Mouse (Mus musculus) testis, adult 2 months (tissue): Measurements from ENCODE around the gene Chrd. TPM values are rescaled to one million over a fixed set of nuclear protein-coding genes. Genes with fewer than 3 reads are reported as not detected.
A peak's percentile ranks its signal among the peaks of the same experiment; 100 is the strongest.

Experiments
- H3K27ac ChIP-seq: fragments of 200-500 bp; 2 replicates; pipeline ENCODE4 v1.5.1; 2012; ENCODE audit warnings: low read depth, low read length; ENCODE audit not compliant: control insufficient read depth, insufficient read depth
- H3K27me3 ChIP-seq: fragments of 200-500 bp; 2 replicates; pipeline ENCODE4 v1.6.1; 2012; ENCODE audit warnings: mild to moderate bottlenecking, low read length, moderate library complexity; ENCODE audit not compliant: control insufficient read depth, insufficient read depth
- H3K36me3 ChIP-seq: fragments of 200-500 bp; 2 replicates; pipeline ENCODE4 v1.6.1; 2012; ENCODE audit warnings: mild to moderate bottlenecking, low read length; ENCODE audit not compliant: control insufficient read depth, insufficient read depth
- H3K4me1 ChIP-seq: fragments of 200-500 bp; 2 replicates; pipeline ENCODE4 v1.6.1; 2012; ENCODE audit warnings: low read length; ENCODE audit not compliant: control insufficient read depth, insufficient read depth
- H3K4me3 ChIP-seq: fragments of 200-500 bp; 2 replicates; pipeline ENCODE4 v1.5.1; 2012; ENCODE audit warnings: low read depth, mild to moderate bottlenecking, low read length, moderate library complexity, mixed read lengths; ENCODE audit not compliant: control insufficient read depth
- CTCF ChIP-seq: fragments of 200-500 bp; IDR thresholded peaks from 2 replicates; pipeline ENCODE4 v1.5.1; 2012; ENCODE audit warnings: low read depth, mild to moderate bottlenecking, inconsistent platforms, low read length, moderate library complexity; ENCODE audit not compliant: control insufficient read depth, insufficient read depth, insufficient replicate concordance
- POLR2A ChIP-seq: fragments of 200-500 bp; IDR thresholded peaks from 2 replicates; pipeline ENCODE4 v1.6.1; 2012; ENCODE audit warnings: low read depth, mild to moderate bottlenecking, inconsistent platforms, low read length, moderate library complexity; ENCODE audit not compliant: control insufficient read depth
- polyA plus RNA-seq: library from polyadenylated mRNA; depleted of rRNA; stranded (reverse); fragments of >200 nt; gene quantifications from 2 replicates; pipeline ENCODE4 v1.2.3, GENCODE M21; 2012

Gene Chrd
- polyA plus RNA-seq, 1 experiment, result 1.6 TPM

GRCm38 (mm10) chr16:20736168-20736567 lies 3.2 kb downstream of the Chrd start:
- TF ChIP-seq POLR2A, result no peak
- no peak for TF ChIP-seq CTCF
- H3K4me1 ChIP-seq, result peaks cover 5% of the 10 kb centered on the region; the same call in 1 of the 2 replicates
- H3K4me3 ChIP-seq, result no peak overlapping the region
- H3K36me3 ChIP-seq, result no peaks in the 10 kb centered on the region
- H3K27ac ChIP-seq, result no peak overlapping the region
- H3K27me3 ChIP-seq, result no peaks in the 10 kb centered on the region; the same call in 1 of the 2 replicates

GRCm38 (mm10) chr16:20736823-20737222 lies 3.9 kb downstream of the Chrd start:
- H3K27ac ChIP-seq, result no peak overlapping the region
- H3K4me1 ChIP-seq, result peaks cover 5% of the 10 kb centered on the region; the same call in 1 of the 2 replicates
- TF ChIP-seq POLR2A, result no peak
- TF ChIP-seq CTCF, result no peak
- no peaks in the 10 kb centered on the region; the same call in 1 of the 2 replicates for H3K27me3 ChIP-seq
- H3K4me3 ChIP-seq, result no peak overlapping the region
- H3K36me3 ChIP-seq, result no peaks in the 10 kb centered on the region

GRCm38 (mm10) chr16:20739845-20740244 lies 6.9 kb downstream of the Chrd start:
- H3K4me3 ChIP-seq, result no peak overlapping the region
- no peaks in the 10 kb centered on the region for H3K36me3 ChIP-seq
- TF ChIP-seq POLR2A (no peak), CTCF (no peak)
- H3K4me1 ChIP-seq, result no peaks in the 10 kb centered on the region
- no peak overlapping the region for H3K27ac ChIP-seq
- no peaks in the 10 kb centered on the region for H3K27me3 ChIP-seq

- Histone ChIP-seq H3K36me3 (no peaks in the 10 kb centered on the region), H3K4me3 (peak overlapping the region; percentile 29; the same call in 1 of the 2 replicates), H3K4me1 (no peaks in the 10 kb centered on the region), H3K27ac (peak overlapping the region; percentile 49; the same call in 1 of the 2 replicates), H3K27me3 (no peaks in the 10 kb centered on the region)
- TF ChIP-seq POLR2A, result no peak
- no peak for TF ChIP-seq CTCF
Observed at GRCm38 (mm10) chr16:20746641-20747040, 13.7 kb downstream of the Chrd start.

GRCm38 (mm10) chr16:20750518-20750917 lies 17.6 kb downstream of the Chrd start:
- Histone ChIP-seq H3K27ac (no peak overlapping the region), H3K4me1 (no peaks in the 10 kb centered on the region), H3K36me3 (no peaks in the 10 kb centered on the region), H3K27me3 (no peaks in the 10 kb centered on the region), H3K4me3 (no peak overlapping the region)
- TF ChIP-seq POLR2A (no peak), CTCF (no peak)

GRCm38 (mm10) chr16:20756052-20756451 lies 23.1 kb downstream of the Chrd start:
- Histone ChIP-seq H3K4me1 (no peaks in the 10 kb centered on the region), H3K27me3 (no peaks in the 10 kb centered on the region), H3K4me3 (no peak overlapping the region), H3K27ac (no peak overlapping the region), H3K36me3 (no peaks in the 10 kb centered on the region)
- TF ChIP-seq POLR2A (no peak), CTCF (no peak)

GRCm38 (mm10) chr16:20757385-20757784 lies 24.5 kb downstream of the Chrd start:
- Histone ChIP-seq H3K27ac (no peak overlapping the region), H3K36me3 (no peaks in the 10 kb centered on the region), H3K4me3 (no peak overlapping the region; the same call in 1 of the 2 replicates), H3K4me1 (no peaks in the 10 kb centered on the region), H3K27me3 (no peaks in the 10 kb centered on the region)
- no peak for TF ChIP-seq CTCF
- no peak for TF ChIP-seq POLR2A

- Histone ChIP-seq H3K27me3 (no peaks in the 10 kb centered on the region), H3K36me3 (no peaks in the 10 kb centered on the region), H3K4me3 (no peak overlapping the region), H3K4me1 (no peaks in the 10 kb centered on the region; the same call in 1 of the 2 replicates), H3K27ac (no peak overlapping the region)
- no peak for TF ChIP-seq POLR2A
- no peak for TF ChIP-seq CTCF
Observed at GRCm38 (mm10) chr16:20761681-20762080, 28.8 kb downstream of the Chrd start.
